Mouse (Mus musculus): Measurements from ENCODE around the gene Scn3b.
A peak's percentile ranks its signal among the peaks of the same experiment; 100 is the strongest.

The Scn3b gene

GRCm38 (mm10) chr9:40318771-40319170, 49.8 kb downstream of the Scn3b start:
- no peak for DNase-seq

GRCm38 (mm10) chr9:40320405-40320804, 51.4 kb downstream of the Scn3b start:
- DNase-seq = no peak

- no peak for DNase-seq
Observed at GRCm38 (mm10) chr9:40320879-40321667, 52.1 kb downstream of the Scn3b start.

- no peak for DNase-seq
Observed at GRCm38 (mm10) chr9:40321668-40322003, 52.6 kb downstream of the Scn3b start.

- DNase-seq = no peak
Observed at GRCm38 (mm10) chr9:40322372-40322771, 53.4 kb downstream of the Scn3b start.

- no peak for DNase-seq
Observed at GRCm38 (mm10) chr9:40323171-40323570, 54.2 kb downstream of the Scn3b start.

- DNase-seq = no peak
Observed at GRCm38 (mm10) chr9:40323773-40324172, 54.8 kb downstream of the Scn3b start.

GRCm38 (mm10) chr9:40324232-40324792, 55.3 kb downstream of the Scn3b start:
- no peak for DNase-seq

GRCm38 (mm10) chr9:40324826-40325225, 55.8 kb downstream of the Scn3b start:
- DNase-seq = no peak

- DNase-seq = no peak
Observed at GRCm38 (mm10) chr9:40326260-40326915, 57.4 kb downstream of the Scn3b start.

- DNase-seq = peak; percentile 72
Observed at GRCm38 (mm10) chr9:40330609-40331382, 61.8 kb downstream of the Scn3b start.

- DNase-seq = no peak
Observed at GRCm38 (mm10) chr9:40331411-40332286, 62.6 kb downstream of the Scn3b start.

- no peak for DNase-seq
Observed at GRCm38 (mm10) chr9:40332326-40332725, 63.3 kb downstream of the Scn3b start.

GRCm38 (mm10) chr9:40332731-40333648, 64.0 kb downstream of the Scn3b start:
- no peak for DNase-seq

- DNase-seq = peak; percentile 55 to 63
Observed at GRCm38 (mm10) chr9:40333649-40334396, 64.8 kb downstream of the Scn3b start.

- no peak for DNase-seq
Observed at GRCm38 (mm10) chr9:40334617-40335016, 65.6 kb downstream of the Scn3b start.

- DNase-seq = no peak
Observed at GRCm38 (mm10) chr9:40336701-40337100, 67.7 kb downstream of the Scn3b start.

- no peak for DNase-seq
Observed at GRCm38 (mm10) chr9:40337131-40337820, 68.3 kb downstream of the Scn3b start.

- no peak for DNase-seq
Observed at GRCm38 (mm10) chr9:40339578-40339977, 70.6 kb downstream of the Scn3b start.

All from thymus, postnatal 36 days (tissue).